Mouse (Mus musculus) liver, embryonic 14.5 days (tissue): Measurements from ENCODE around the gene Trpm2.
"Not testable (repeated sequence)": the region's sequence is repeated elsewhere in the genome, so short reads cannot be mapped to it uniquely, and the experiment has no call there.

Experiments used
- CTCF ChIP-seq: IDR thresholded peaks from 2 replicates; pipeline ENCODE4 v1.5.1; 2016; ENCODE audit warnings: antibody characterized with exemption, low read depth, control low read depth
- EP300 ChIP-seq: IDR thresholded peaks from 2 replicates; pipeline ENCODE4 v1.6.1; 2016; ENCODE audit warnings: antibody characterized with exemption, low read depth

DNA sequence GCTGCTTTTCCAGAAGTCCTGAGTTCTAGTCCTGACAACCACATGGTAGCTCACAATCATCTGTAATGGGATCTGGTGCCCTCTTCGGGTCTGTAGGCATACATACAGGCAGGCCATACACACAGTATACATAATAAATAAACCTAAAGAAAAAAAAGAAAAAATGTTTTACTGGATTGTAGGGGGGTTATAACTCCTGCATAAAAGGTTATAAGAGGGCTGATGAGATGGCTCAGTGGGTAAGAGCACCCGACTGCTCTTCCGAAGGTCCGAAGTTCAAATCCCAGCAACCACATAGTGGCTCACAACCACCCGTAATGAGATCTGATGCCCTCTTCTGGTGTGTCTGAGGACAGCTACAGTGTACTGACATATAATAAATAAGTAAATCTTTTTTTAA, 40.8 kb upstream of the Trpm2 start:
- TF ChIP-seq CTCF, EP300: not testable (repeated sequence)
